Mouse (Mus musculus) fibroblast of lung, adult 2 months (primary cell): ENCODE results near the gene Clec11a.

Source experiments
- DNase-seq: peaks from one replicate; pipeline ENCODE4 v3.0.0-alpha.2; 2011; ENCODE audit warnings: low read depth

Gene Clec11a

GRCm38 (mm10) chr7:44276461-44277249 is 30.0 kb downstream of the Clec11a start:
- no peak for DNase-seq

DNA sequence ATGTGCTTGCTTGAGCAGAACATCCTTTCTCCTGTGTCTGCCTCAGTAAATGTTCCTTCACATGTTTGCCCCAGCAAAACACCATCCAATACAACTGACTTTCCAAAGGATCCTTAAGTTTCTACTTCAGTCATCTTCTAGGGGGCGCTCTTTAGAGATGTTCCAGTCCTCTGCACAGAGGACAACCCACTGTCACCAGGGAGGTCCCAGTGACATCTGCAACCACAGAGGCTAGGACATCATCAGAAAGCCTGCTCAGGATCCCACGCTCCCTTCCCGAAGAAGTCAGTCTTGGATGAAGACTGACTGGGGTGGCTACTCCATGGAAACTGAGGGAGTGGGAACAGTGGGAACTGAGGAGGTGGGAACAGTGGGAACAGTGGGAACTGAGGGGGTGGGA is 31.2 kb downstream of the Clec11a start:
- no peak for DNase-seq

DNA sequence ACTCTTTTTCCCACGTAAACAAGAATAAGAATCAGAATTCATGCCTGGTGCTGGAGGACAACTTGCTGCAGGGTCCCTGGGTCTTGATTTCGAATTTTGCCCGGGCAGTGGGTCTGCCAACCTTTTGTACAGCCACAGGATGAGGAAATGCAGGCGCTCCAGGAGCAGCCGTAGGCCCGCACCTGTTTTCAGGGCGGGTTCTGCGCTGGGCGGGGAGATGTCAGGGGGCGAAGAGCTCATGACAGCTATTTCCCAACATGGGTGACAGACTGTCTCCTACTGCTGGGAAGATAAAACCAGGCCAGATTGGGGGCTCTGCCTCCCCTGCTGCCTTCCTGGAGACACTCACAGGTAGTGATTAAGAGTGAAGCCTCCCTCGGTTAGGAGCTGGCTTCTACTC is 32.6 kb downstream of the Clec11a start:
- no peak for DNase-seq

- no peak for DNase-seq
Measured at GRCm38 (mm10) chr7:44273446-44273845, 33.3 kb downstream of the Clec11a start.

DNA sequence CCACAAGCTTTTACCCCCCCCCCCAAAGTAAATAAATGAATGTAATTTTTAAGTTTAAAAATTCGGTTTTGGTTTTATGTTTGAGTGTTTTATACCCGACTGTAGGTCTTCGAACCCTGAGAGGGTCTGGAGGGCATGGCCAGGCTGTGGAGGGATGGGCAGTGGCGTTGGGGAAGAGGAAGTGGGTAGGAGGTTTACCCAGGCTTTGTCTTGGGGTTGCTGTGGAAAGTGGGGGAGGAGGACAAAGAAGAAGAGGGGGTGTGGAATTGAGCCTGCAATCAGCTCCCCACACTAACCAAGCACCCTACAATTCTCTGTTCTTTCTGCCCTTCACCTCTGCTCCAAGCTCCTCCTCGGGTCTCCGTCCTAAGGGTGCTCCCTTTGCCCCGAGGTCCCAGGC is 34.2 kb downstream of the Clec11a start:
- DNase-seq = no peak

GRCm38 (mm10) chr7:44271309-44271708 is 35.4 kb downstream of the Clec11a start:
- DNase-seq = no peak

DNA sequence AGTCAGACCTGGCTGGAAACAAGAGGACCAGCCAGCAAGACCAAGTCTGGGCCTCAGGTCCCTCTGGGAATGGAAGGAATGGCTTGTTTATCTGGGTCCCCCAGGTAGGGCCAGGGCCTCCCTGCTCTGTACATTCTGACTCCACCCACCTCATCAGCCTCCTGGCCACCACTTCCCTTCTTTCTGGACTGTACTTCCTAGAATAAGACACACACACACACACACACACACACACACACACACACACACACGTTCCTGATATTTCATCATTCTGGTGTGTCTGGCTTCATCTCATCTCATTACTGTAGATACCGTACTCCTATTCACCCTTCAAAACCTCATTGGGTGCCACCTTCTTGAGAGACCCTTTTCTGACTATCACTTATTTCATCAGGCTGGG is 37.3 kb downstream of the Clec11a start:
- no peak for DNase-seq

- no peak for DNase-seq
Measured at GRCm38 (mm10) chr7:44268117-44268516, 38.6 kb downstream of the Clec11a start.

- peak; percentile 79 for DNase-seq
Measured at GRCm38 (mm10) chr7:44262791-44263643, 43.7 kb downstream of the Clec11a start.

DNA sequence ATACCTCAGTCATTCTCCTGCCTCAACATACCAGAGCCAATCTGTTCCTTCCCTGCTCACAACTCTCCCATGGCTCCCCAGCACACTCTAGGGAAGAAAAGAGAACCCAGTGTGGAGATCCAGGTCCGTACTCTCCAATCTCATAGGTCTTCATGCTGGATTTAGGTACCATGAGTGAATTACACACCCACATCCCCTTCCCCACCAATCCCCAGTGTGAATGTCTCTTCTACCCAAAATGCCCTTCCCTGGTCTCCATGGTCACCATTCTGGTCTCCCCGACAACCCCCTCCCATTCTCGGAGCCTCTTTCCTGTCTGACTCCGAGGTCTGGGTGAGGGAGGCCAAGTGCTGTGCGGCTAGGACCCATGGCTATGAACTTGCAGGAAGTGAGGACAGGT is 45.6 kb downstream of the Clec11a start, which contains the start of gene Gm15517:
Gm15517 (plus strand) TSS at position 301 of the 400 bp plus-strand sequence.
- DNase-seq = no peak

DNA sequence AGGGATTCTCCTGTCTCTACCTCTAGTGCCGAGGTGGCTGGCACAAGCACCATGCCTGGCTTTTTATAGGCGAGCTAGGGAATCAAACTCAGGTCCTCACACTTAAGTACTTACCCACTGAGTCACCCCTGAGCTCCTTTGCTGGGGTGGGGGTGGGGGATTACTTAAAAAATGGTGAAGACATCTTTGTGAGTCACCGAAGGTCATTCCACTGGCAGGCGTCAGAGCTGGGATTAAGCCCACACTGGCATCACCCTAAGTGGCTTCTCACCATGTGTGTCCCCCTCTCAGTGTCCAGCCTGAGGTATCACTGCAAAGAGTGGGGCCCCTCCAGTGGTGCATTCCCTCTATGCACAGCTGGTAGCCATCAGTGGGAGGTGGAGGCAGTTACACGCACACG is 46.3 kb downstream of the Clec11a start:
- DNase-seq = no peak

DNA sequence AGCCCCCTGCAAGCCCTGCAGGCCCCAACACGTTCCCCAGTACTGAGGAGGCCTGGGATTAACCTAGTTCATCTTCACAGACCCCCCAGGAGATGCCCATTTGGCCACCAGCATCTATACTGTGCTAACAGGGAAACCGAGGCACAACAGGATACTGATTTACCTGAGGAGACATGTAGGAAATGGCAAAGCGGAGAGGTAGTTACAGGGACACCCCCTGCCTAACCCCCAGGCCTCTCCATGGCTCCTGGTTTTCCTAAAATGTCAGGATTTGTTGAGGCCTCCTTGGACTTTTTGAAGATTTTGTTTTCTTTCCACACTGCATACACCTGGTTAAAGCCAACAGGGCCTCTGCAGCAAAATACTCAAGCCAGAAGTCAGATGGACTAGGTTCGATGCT is 49.4 kb downstream of the Clec11a start, which contains the start of gene Acp4:
Acp4 (minus strand) TSS at position 101 of the 400 bp plus-strand sequence.
- no peak for DNase-seq

GRCm38 (mm10) chr7:44254930-44255329 is 51.8 kb downstream of the Clec11a start:
- no peak for DNase-seq

DNA sequence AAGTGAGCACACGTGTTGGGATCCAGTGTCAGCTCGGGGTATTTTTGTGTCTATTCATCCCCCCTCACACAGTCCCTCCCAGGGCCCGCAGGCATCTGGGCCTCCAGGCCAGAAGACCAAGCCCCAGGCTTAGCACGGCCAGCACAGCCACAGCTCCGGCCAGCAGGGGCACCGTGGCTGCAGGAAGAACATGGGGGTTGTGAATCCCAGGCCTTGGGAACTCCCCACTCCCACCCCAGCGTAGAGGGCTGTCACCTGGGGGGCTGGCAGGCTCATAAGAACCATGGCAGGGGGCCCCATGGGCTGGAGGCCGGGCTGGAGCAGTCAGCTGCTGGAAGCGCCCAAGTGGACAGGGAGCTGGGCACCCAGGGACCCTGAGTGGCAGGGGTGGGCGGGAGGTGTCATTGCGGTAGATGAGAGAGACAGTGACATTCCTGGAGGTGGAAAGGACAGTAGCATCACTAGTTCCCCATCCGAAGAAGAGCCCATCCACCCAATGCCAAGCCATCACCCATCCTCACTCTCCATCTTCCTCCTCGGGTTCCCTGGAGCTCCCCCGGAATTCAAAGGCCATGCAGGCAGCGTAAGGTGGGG is 53.6 kb downstream of the Clec11a start:
- DNase-seq = no peak
